Mouse (Mus musculus): Measurements from ENCODE around the gene Runx1.

Runx1 gene

GRCm38 (mm10) chr16:92793741-92794140, 32.2 kb downstream of the Runx1 start:
- DNase-seq (ENCODE audit: low read depth, low spot score) = no peak

GRCm38 (mm10) chr16:92792905-92793304, 33.0 kb downstream of the Runx1 start:
- no peak for DNase-seq (ENCODE audit: low read depth, low spot score)

- DNase-seq (ENCODE audit: low read depth, low spot score) = no peak
Measured at GRCm38 (mm10) chr16:92790601-92791000, 35.3 kb downstream of the Runx1 start.

GRCm38 (mm10) chr16:92789840-92790239, 36.1 kb downstream of the Runx1 start:
- DNase-seq (ENCODE audit: low read depth, low spot score) = no peak

- peak; percentile 21 for DNase-seq (ENCODE audit: low read depth, low spot score)
Measured at GRCm38 (mm10) chr16:92788446-92788845, 37.5 kb downstream of the Runx1 start.

GRCm38 (mm10) chr16:92786883-92787321, 39.0 kb downstream of the Runx1 start:
- no peak for DNase-seq (ENCODE audit: low read depth, low spot score)

GRCm38 (mm10) chr16:92786276-92786882, 39.6 kb downstream of the Runx1 start:
- DNase-seq (ENCODE audit: low read depth, low spot score) = no peak

- no peak for DNase-seq (ENCODE audit: low read depth, low spot score)
Measured at GRCm38 (mm10) chr16:92783651-92784131, 42.3 kb downstream of the Runx1 start.

GRCm38 (mm10) chr16:92782408-92782807, 43.5 kb downstream of the Runx1 start:
- no peak for DNase-seq (ENCODE audit: low read depth, low spot score)

GRCm38 (mm10) chr16:92779896-92780435, 46.0 kb downstream of the Runx1 start:
- no peak for DNase-seq (ENCODE audit: low read depth, low spot score)

- DNase-seq (ENCODE audit: low read depth, low spot score) = no peak
Measured at GRCm38 (mm10) chr16:92779175-92779574, 46.8 kb downstream of the Runx1 start.

GRCm38 (mm10) chr16:92778096-92778780, 47.7 kb downstream of the Runx1 start:
- DNase-seq (ENCODE audit: low read depth, low spot score) = no peak

- DNase-seq (ENCODE audit: low read depth, low spot score) = no peak
Measured at GRCm38 (mm10) chr16:92767862-92768261, 58.1 kb downstream of the Runx1 start.

- DNase-seq (ENCODE audit: low read depth, low spot score) = no peak
Measured at GRCm38 (mm10) chr16:92767423-92767822, 58.5 kb downstream of the Runx1 start.

GRCm38 (mm10) chr16:92764741-92765396, 61.1 kb downstream of the Runx1 start:
- no peak for DNase-seq (ENCODE audit: low read depth, low spot score)

GRCm38 (mm10) chr16:92763666-92764065, 62.3 kb downstream of the Runx1 start:
- DNase-seq (ENCODE audit: low read depth, low spot score) = no peak

- DNase-seq (ENCODE audit: low read depth, low spot score) = no peak
Measured at GRCm38 (mm10) chr16:92761968-92762521, 63.9 kb downstream of the Runx1 start.

- no peak for DNase-seq (ENCODE audit: low read depth, low spot score)
Measured at GRCm38 (mm10) chr16:92760091-92760490, 65.9 kb downstream of the Runx1 start.

- DNase-seq (ENCODE audit: low read depth, low spot score) = no peak
Measured at GRCm38 (mm10) chr16:92757564-92757963, 68.4 kb downstream of the Runx1 start.

- DNase-seq (ENCODE audit: low read depth, low spot score) = no peak
Measured at GRCm38 (mm10) chr16:92753944-92754343, 72.0 kb downstream of the Runx1 start.

- no peak for DNase-seq (ENCODE audit: low read depth, low spot score)
Measured at GRCm38 (mm10) chr16:92753139-92753538, 72.8 kb downstream of the Runx1 start.

GRCm38 (mm10) chr16:92748272-92748671, 77.7 kb downstream of the Runx1 start:
- DNase-seq (ENCODE audit: low read depth, low spot score) = no peak

All from skeletal muscle tissue, adult 2 months (tissue).